Mouse (Mus musculus) monocyte, adult 5-6 weeks (primary cell): ENCODE measurements at regions not wholly inside any gene's neighbourhood (a gene's known extent, or its start where the extent isn't known, plus 50 kb on each side); places are given as distances from the start of the nearest gene placed in this dataset.

Source experiments
- ATAC-seq: fragments of 153-309, 156-312 bp; replicated peaks from 2 replicates; pipeline ENCODE4 v1.8.0; 2017; ENCODE audit warnings: mild to moderate bottlenecking; ENCODE audit not compliant: low TSS enrichment, insufficient number of reproducible peaks, severe bottlenecking, poor library complexity, low FRiP score

- ATAC-seq: no peak
Observed at GRCm38 (mm10) chr13:31313821-31314220, 242.1 kb upstream of the Foxq1 start.

GRCm38 (mm10) chr13:31317066-31317465, 238.9 kb upstream of the Foxq1 start:
- ATAC-seq: no peak

GRCm38 (mm10) chr13:31318008-31318407, 237.9 kb upstream of the Foxq1 start:
- no peak for ATAC-seq

GRCm38 (mm10) chr13:31321411-31321810, 234.5 kb upstream of the Foxq1 start:
- no peak for ATAC-seq

- ATAC-seq: no peak
Observed at GRCm38 (mm10) chr13:31326269-31326851, 229.6 kb upstream of the Foxq1 start.

- ATAC-seq: no peak
Observed at GRCm38 (mm10) chr13:31327511-31327951, 228.4 kb upstream of the Foxq1 start.

- no peak for ATAC-seq
Observed at GRCm38 (mm10) chr13:31328756-31329155, 227.2 kb upstream of the Foxq1 start.

- ATAC-seq: no peak
Observed at GRCm38 (mm10) chr13:31330731-31331130, 225.2 kb upstream of the Foxq1 start.

GRCm38 (mm10) chr13:31334981-31335380, 221.0 kb upstream of the Foxq1 start:
- no peak for ATAC-seq

GRCm38 (mm10) chr13:31337631-31338030, 218.3 kb upstream of the Foxq1 start:
- ATAC-seq: no peak

- ATAC-seq: no peak
Observed at GRCm38 (mm10) chr13:31339386-31339785, 216.5 kb upstream of the Foxq1 start.

- no peak for ATAC-seq
Observed at GRCm38 (mm10) chr13:31339901-31340300, 216.0 kb upstream of the Foxq1 start.

GRCm38 (mm10) chr13:31340363-31340948, 215.5 kb upstream of the Foxq1 start:
- ATAC-seq: no peak

- ATAC-seq: no peak
Observed at GRCm38 (mm10) chr13:31341282-31342100, 214.4 kb upstream of the Foxq1 start.

- ATAC-seq: no peak
Observed at GRCm38 (mm10) chr13:31346205-31346604, 209.7 kb upstream of the Foxq1 start.

- peak; percentile 56; the same call in 1 of the 2 replicates for ATAC-seq
Observed at GRCm38 (mm10) chr13:31347000-31347399, 208.9 kb upstream of the Foxq1 start.

- no peak for ATAC-seq
Observed at GRCm38 (mm10) chr13:31349671-31350070, 206.3 kb upstream of the Foxq1 start.

- ATAC-seq: no peak
Observed at GRCm38 (mm10) chr13:31351481-31351880, 204.5 kb upstream of the Foxq1 start.

- no peak for ATAC-seq
Observed at GRCm38 (mm10) chr13:31352825-31353224, 203.1 kb upstream of the Foxq1 start.

GRCm38 (mm10) chr13:31359353-31359752, 196.6 kb upstream of the Foxq1 start:
- no peak for ATAC-seq
